Mouse (Mus musculus) C2C12 (cell line): ENCODE measurements around the gene Psmd4. TPM values are rescaled to one million over a fixed set of nuclear protein-coding genes. Genes with fewer than 3 reads are reported as not detected.

Experiments used
- H3K27me3 ChIP-seq: one replicate; pipeline ENCODE4 v1.6.1; 2011; ENCODE audit not compliant: control insufficient read depth, insufficient read depth, insufficient read length
- H3K36me3 ChIP-seq: one replicate; pipeline ENCODE4 v1.6.1; 2011; ENCODE audit not compliant: control insufficient read depth, insufficient read depth
- H3K4me3 ChIP-seq: one replicate; pipeline ENCODE4 v1.5.1; 2011; ENCODE audit warnings: mild to moderate bottlenecking, control low read depth; ENCODE audit not compliant: poor library complexity, insufficient read depth, severe bottlenecking
- H3K79me2 ChIP-seq: one replicate; pipeline ENCODE4 v1.6.1; 2011; ENCODE audit not compliant: control insufficient read depth, insufficient read depth
- H3K79me3 ChIP-seq: one replicate; pipeline ENCODE4 v1.6.1; 2011; ENCODE audit warnings: low read depth, control low read depth
- H3ac ChIP-seq: one replicate; pipeline ENCODE3; 2011; ENCODE audit warnings: low read depth; ENCODE audit not compliant: control insufficient read depth, insufficient read length
- CEBPB ChIP-seq: IDR thresholded peaks from one replicate; pipeline ENCODE4 v1.6.1; 2011; ENCODE audit warnings: low read depth, mild to moderate bottlenecking, control low read depth, moderate library complexity
- CTCF ChIP-seq: IDR thresholded peaks from one replicate; pipeline ENCODE4 v1.5.1; 2011; ENCODE audit not compliant: control insufficient read depth, insufficient read depth, insufficient read length
- FOSL1 ChIP-seq: IDR thresholded peaks from one replicate; pipeline ENCODE4 v1.8.0; 2011; ENCODE audit warnings: mild to moderate bottlenecking, low read length; ENCODE audit not compliant: poor library complexity, insufficient read depth, severe bottlenecking
- MAX ChIP-seq: IDR thresholded peaks from one replicate; pipeline ENCODE4 v1.6.1; 2011; ENCODE audit warnings: mild to moderate bottlenecking, control low read depth
- MYOD1 ChIP-seq: IDR thresholded peaks from one replicate; pipeline ENCODE4 v1.6.1; 2011; ENCODE audit warnings: low read depth; ENCODE audit not compliant: control insufficient read depth, insufficient read length
- MYOG ChIP-seq: IDR thresholded peaks from one replicate; pipeline ENCODE4 v1.6.1; 2011; ENCODE audit not compliant: control insufficient read depth, insufficient read length; ENCODE audit errors: extremely low read depth
- USF1 ChIP-seq: IDR thresholded peaks from one replicate; pipeline ENCODE4 v1.6.1; 2011; ENCODE audit warnings: low read depth, mild to moderate bottlenecking, control low read depth, moderate library complexity
- long read RNA-seq, 2 experiments: library from polyadenylated mRNA; unstranded; transcript quantifications; one replicate each; pipeline ENCODE4 v2.0.0; 2019 to 2020
- polyA plus RNA-seq: library from polyadenylated mRNA; unstranded; fragments of >200 nt; fragmentation: generic; extraction: Trizol; gene quantifications from one replicate; pipeline ENCODE4 v1.2.1, GENCODE M21; 2012; ENCODE audit warnings: missing spikeins

Psmd4 gene
- polyA plus RNA-seq, result 264 TPM
- long read RNA-seq, experiment 1, transcript Psmd4-202 (10 exons, 1,332 nt), result major isoform, 144 of 314 reads
- long read RNA-seq, experiment 1, transcript Psmd4-201 (10 exons, 1,276 nt), result minor isoform, 82 of 314 reads
- long read RNA-seq, experiment 1, partial matches to known transcripts, result 74 of 314 reads
- long read RNA-seq, experiment 1, other reads (novel, unspliced or antisense), result 13 of 314 reads
- long read RNA-seq, experiment 2, transcript Psmd4-202 (10 exons, 1,332 nt), result major isoform, 146 of 276 reads
- long read RNA-seq, experiment 2, transcript Psmd4-201 (10 exons, 1,276 nt), result minor isoform, 101 of 276 reads
- long read RNA-seq, experiment 2, partial matches to known transcripts, result 7 of 276 reads
- long read RNA-seq, experiment 2, other reads (novel, unspliced or antisense), result 21 of 276 reads

DNA sequence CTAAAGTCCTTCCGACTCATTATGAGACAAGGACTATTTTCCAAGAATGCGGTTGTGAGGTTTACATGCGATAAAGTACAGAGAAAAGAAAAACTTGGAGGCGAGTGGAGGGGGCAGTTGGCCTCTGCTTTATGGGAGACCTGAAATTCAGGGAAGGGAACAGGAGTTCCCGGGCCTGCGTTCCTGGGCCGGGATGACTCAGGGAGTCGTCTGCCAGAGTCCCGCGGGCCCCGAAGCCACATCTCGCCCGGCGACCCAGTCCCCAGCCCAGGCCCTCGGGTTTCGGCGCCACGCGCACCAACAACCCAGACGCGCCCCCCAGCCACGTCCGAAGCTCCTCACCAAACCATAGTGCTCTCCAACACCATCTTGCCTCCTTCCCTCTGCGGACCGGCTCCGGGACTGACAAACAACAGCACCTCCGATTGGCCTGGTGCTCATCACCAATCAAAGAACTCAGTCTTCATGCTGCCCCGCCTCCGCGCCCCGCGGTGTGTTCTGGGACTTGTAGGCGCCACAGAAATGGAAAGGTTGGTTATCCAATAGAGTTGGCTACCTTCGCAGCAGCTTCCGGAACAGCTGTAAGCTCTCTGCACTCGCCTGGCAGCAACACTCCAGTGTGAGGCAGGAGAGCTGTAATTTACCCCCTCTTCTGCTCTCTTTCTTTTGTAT is at the start of gene Psmd4:
Gene Psmd4, minus strand, starts transcription at position 449 of the 672 bp plus-strand sequence.
- H3K27me3 ChIP-seq, result no peaks in the 10 kb centered on the region
- TF ChIP-seq CEBPB, result no peak
- TF ChIP-seq MYOD1, result peak; percentile 40
- peaks cover 45% of the 10 kb centered on the region for H3K79me3 ChIP-seq
- peak within 1 kb of the TSS; percentile 82 for H3K4me3 ChIP-seq
- H3K36me3 ChIP-seq, result peaks cover 30% of the 10 kb centered on the region
- peaks cover 51% of the 10 kb centered on the region for H3K79me2 ChIP-seq
- peak within 1 kb of the TSS; percentile 95 for H3ac ChIP-seq

DNA sequence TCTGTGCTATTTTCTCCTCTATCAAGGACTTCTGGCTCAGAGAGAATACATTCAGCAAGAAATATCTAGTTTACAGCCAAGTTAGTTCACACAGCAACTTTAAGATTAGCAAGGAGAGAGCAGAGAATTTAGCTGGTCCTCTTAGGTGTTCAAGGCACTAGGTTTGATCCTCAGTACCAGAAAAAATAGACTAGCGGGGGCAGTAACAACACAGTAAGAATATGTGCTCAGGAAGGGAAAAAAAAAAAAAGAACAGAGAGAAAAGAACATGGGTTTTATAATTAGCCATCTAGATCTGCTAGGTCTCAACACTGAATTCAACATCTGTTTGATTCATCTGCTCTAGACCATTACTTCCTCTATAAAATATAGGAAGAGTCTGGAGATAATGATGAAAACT is 45.7 kb upstream of the Psmd4 start:
- Histone ChIP-seq H3K79me3 (peaks cover 23% of the 10 kb centered on the region), H3K36me3 (peaks cover 5% of the 10 kb centered on the region), H3K4me3 (no peak overlapping the region), H3ac (no peak overlapping the region), H3K27me3 (no peaks in the 10 kb centered on the region), H3K79me2 (peaks cover 54% of the 10 kb centered on the region)
- TF ChIP-seq CEBPB, result no peak
- no peak for TF ChIP-seq MAX
- TF ChIP-seq MYOD1, result no peak
- no peak for TF ChIP-seq MYOG
- TF ChIP-seq FOSL1, result no peak
- TF ChIP-seq USF1, result no peak
- no peak for TF ChIP-seq CTCF

DNA sequence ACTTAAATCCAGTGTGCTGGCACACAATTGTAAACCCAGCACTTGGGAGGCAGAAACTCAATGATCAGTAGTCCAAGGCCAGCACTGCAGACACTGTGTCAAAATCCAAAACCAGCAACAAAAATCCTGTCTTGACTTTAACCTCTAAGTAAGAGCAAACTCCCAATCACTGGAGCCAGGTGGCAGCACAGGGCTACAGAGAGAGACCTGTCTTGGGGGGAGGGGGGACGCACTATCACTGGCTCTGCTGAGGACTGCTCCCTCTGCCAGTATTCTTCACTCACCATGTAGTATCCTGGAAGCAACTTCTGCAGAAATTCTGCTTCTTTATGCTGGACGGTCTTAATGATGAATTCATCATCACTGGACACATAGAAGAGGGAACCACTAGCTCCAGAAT is 29.2 kb upstream of the Psmd4 start:
- H3ac ChIP-seq, result no peak overlapping the region
- H3K4me3 ChIP-seq, result no peak overlapping the region
- no peaks in the 10 kb centered on the region for H3K79me3 ChIP-seq
- H3K27me3 ChIP-seq, result no peaks in the 10 kb centered on the region
- H3K36me3 ChIP-seq, result peaks cover 88% of the 10 kb centered on the region
- H3K79me2 ChIP-seq, result no peaks in the 10 kb centered on the region
- TF ChIP-seq MYOD1 (no peak), USF1 (no peak), MYOG (no peak), CTCF (no peak)

DNA sequence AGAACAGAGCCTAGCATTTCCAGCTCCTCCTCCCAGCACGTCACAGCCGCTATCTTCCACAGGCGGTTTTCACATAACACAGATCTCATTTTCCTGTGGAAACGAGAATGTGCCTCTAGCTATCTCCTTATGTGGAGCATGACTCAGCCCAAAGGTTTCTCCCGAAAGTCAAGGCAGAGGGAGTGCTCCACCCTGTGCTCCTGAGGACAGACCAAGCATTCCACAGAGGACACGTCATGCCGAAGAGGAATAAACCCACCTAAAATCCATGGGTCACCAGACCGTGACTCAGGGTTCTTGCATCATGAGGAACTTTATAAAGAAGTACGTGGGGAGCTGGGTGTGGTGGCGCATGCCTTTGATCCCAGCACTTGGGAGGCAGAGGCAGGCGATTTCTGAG is 24.2 kb upstream of the Psmd4 start:
- Histone ChIP-seq H3K36me3 (peaks cover 94% of the 10 kb centered on the region), H3K79me3 (no peaks in the 10 kb centered on the region)

DNA sequence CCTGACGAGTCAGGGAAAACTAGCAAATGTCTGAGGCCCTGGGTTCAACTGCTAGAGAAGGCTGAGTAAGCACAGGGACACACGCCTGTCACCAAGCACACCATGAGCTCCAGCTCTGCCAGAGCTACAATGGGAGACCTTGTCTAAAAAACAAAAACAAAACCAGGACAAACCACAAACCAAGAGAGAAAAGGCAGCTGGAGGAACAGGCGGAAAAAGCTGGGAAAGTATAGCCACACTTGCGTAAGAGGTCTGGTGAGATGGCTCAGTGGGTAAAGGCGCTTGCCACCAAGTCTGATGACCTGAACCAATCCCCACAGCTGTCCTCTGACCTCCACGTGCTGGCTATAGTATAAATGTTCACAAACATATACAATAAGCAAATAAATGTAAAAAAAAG is 23.7 kb upstream of the Psmd4 start:
- no peaks in the 10 kb centered on the region for H3K79me2 ChIP-seq
- no peak overlapping the region for H3K4me3 ChIP-seq
- no peaks in the 10 kb centered on the region for H3K79me3 ChIP-seq
- peaks cover 94% of the 10 kb centered on the region for H3K36me3 ChIP-seq
- H3ac ChIP-seq, result no peak overlapping the region
- TF ChIP-seq CEBPB (peak; percentile 57), USF1 (no peak)
- H3K27me3 ChIP-seq, result no peaks in the 10 kb centered on the region

More for the DNA sequence above, 24.2 kb upstream of the Psmd4 start:
- Histone ChIP-seq H3ac (no peak overlapping the region), H3K27me3 (no peaks in the 10 kb centered on the region), H3K4me3 (no peak overlapping the region), H3K79me2 (no peaks in the 10 kb centered on the region)
- peak; percentile 66 for TF ChIP-seq CEBPB
- no peak for TF ChIP-seq USF1
- TF ChIP-seq FOSL1, result no peak

DNA sequence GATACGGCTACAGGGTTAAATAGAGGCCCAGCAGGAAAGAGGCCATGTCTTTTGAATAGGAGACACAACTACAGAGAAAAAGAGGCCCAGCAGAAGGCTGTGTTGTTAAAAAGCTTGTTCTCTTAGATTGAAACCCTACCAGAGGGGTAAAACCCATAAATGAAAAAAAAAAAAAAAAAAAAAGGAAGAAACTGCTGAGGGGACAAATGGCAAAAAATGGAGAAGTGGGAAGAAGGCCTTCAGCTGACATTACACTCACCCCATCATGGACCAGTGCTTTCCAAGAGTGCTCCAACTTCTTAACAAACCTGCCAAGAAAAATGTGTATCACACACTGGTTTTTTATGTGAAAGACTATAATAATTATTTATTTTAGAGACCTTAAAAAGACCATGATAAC is 23.1 kb upstream of the Psmd4 start:
- no peak overlapping the region for H3ac ChIP-seq
- H3K79me3 ChIP-seq, result no peaks in the 10 kb centered on the region
- no peak overlapping the region for H3K4me3 ChIP-seq

More for the DNA sequence above, 23.1 kb upstream of the Psmd4 start:
- Histone ChIP-seq H3K79me2 (no peaks in the 10 kb centered on the region), H3K36me3 (peaks cover 92% of the 10 kb centered on the region), H3K27me3 (no peaks in the 10 kb centered on the region)
- TF ChIP-seq USF1, result no peak
- TF ChIP-seq MYOG, result no peak
- TF ChIP-seq CEBPB, result no peak
- TF ChIP-seq CTCF, result no peak
- no peak for TF ChIP-seq FOSL1
- TF ChIP-seq MYOD1, result no peak
- no peak for TF ChIP-seq MAX
